8 mouse cellular contexts compared by ENCODE assay signal in the genomic region with DNA sequence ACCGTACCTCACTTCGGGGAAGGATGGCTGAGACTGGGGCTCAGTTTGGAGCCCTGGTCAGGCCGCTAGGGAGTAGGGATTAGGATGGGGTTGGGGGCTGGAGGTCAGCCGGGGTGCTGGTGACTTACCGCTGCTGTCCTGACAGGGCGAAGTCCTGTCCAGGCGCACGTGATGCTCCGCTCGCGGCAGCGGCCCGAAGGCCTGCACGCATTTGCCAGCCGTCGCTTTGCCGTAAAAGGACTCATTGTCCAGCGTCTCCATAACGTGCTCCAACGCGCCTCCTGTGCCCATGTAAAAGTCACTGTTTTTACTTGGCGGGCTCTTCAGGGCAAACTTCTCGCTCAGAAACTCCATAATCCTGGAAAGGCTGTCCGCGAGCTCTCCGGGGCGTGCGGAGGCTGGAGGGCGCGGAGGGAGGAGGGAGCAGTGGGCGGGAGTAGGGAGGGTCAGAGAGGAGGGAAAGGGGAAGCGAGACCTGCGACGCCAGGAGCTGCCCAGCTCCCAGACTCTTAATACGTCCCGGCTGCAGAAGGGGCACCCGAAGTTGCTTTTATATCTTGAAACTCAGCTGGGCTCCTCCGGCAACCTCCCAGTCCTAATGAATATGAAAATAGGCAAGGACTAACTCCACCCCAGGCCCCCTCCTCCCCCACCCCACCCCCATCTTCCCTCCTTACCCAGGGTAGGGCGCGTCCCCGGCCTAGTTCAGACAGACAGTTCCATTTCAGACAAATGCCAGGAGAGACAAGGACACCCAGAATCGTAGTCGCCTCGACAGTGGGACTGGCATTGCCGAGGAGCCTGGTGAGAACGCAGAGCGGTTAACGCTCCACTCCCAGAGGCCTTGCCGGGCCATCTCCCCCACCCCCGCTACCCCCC. TPM values are rescaled to one million over a fixed set of nuclear protein-coding genes. Genes with fewer than 3 reads are reported as not detected.
DNase-seq lines count a peak whose midpoint lies in the region; ATAC-seq and TF ChIP-seq lines count a peak whose summit lies in the region.

No protein-coding gene starts in this region.

- no peak overlapping the region for H3K9ac ChIP-seq in midbrain, embryonic 14.5 days (replicated peaks; ENCODE audit: low read length)

- peak overlapping the region; percentile 31 for H3K4me3 ChIP-seq in midbrain, embryonic 14.5 days (replicated peaks; ENCODE audit: low read depth, low read length)
- no peak overlapping the region for H3K4me3 ChIP-seq in left cerebral cortex, adult 2 months

- H3K4me1 ChIP-seq in midbrain, embryonic 14.5 days (ENCODE audit: control insufficient read depth, insufficient read depth, low read length) = peaks cover 4% of the 10 kb centered on the region; the same call in 1 of the 2 replicates

- under 1% methylated on average over 48 of the region's 50 CpGs for WGBS in midbrain, embryonic 14.5 days

- peak; percentile 12 for DNase-seq in adrenal gland, postnatal 10 days
- no peak for DNase-seq in adrenal gland, postnatal 25 days
- DNase-seq in embryo, embryonic 10 days (ENCODE audit: low spot score) = peak; percentile 74
- peak; percentile 19 to 20 for DNase-seq in heart, postnatal 10 days
- peak; percentile 44 to 67 for DNase-seq in kidney, postnatal 25 days
- DNase-seq in midbrain, embryonic 14.5 days = peak; percentile 52
- no peak for DNase-seq in left cerebral cortex, adult 2 months (ENCODE audit: extremely low spot score in 1 of 2, low spot score in 2 of 2)
- DNase-seq in left cerebral cortex, adult 9 months (ENCODE audit: low spot score in 2 of 2) = no peak

- H3K9me3 ChIP-seq in midbrain, embryonic 14.5 days (ENCODE audit: control insufficient read depth, low read length) = no peaks in the 10 kb centered on the region

- peak overlapping the region; percentile 46 for H3K4me2 ChIP-seq in midbrain, embryonic 14.5 days (ENCODE audit: low read length)

- no peak for TF ChIP-seq CTCF in left cerebral cortex, adult 2 months (IDR thresholded peaks at IDR 0.05)

- no peaks in the 10 kb centered on the region for H3K36me3 ChIP-seq in midbrain, embryonic 14.5 days (ENCODE audit: control insufficient read depth, insufficient read depth, low read length)

- intact Hi-C loops in heart, postnatal 10 days (cut with DNase I) = no loop called here
- intact Hi-C loops in left cerebral cortex, adult 2 months (cut with DNase I) = no loop called here

- no peak overlapping the region for H3K27ac ChIP-seq in midbrain, embryonic 14.5 days (replicated peaks; ENCODE audit: low read depth, low read length)
- no peak overlapping the region for H3K27ac ChIP-seq in left cerebral cortex, adult 2 months

- peaks cover 75% of the 10 kb centered on the region for H3K27me3 ChIP-seq in midbrain, embryonic 14.5 days (ENCODE audit: control insufficient read depth, insufficient read depth, low read length)

- ATAC-seq in midbrain, embryonic 14.5 days (ENCODE audit: low FRiP score, low TSS enrichment) = peak; percentile 46

RNA-seq across cellular contexts. Expression of a gene that starts 1.5 kb away (rescaled TPM):
- total RNA-seq in adrenal gland, postnatal 10 days (2021) = under 1 TPM; 0.21 to 0.24 TPM
- total RNA-seq in adrenal gland, postnatal 25 days (2021) = not detected in 2 replicates
- not detected for total RNA-seq in heart, postnatal 10 days (2021)
- not detected in 2 replicates for polyA plus RNA-seq in midbrain, embryonic 14.5 days (2014; fragmentation: Nextera tagmentation; extraction: Ambion mirVana)
- total RNA-seq in left cerebral cortex, adult 2 months (2021) = under 1 TPM in 1 of 2 experiments, not detected in 1; 0.28 TPM

Comparison
In these comparisons a context has a peak if more than half of its experiments do, and no peak if none do; other contexts are left out.
1. DNase-seq: peak in adrenal gland, postnatal 10 days (single experiment), embryo, embryonic 10 days (single experiment), heart, postnatal 10 days (2 of 2), kidney, postnatal 25 days (2 of 2) and midbrain, embryonic 14.5 days (single experiment); none in adrenal gland, postnatal 25 days (single experiment), left cerebral cortex, adult 2 months (0 of 2) and left cerebral cortex, adult 9 months (0 of 2).